Mouse (Mus musculus): ENCODE results near the gene Gm5475.

DNA sequence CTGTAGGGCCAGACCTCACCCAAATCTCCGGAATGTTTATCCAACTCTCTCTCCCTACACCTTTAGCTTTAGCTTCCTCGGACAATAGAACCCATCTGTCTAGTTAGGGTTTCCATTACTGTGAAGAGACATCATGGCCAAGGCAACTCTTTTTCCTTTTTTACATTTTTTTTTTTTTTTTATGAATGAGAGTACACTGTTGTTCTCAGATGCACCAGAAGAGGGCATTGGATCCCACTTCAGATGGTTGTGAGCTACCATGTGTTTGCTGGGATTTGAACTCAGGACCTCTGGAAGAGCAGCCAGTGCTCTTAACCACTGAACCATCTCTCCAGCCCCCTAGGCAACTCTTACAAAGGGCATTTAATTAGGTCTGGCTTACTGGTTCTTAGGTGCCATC, 43.5 kb downstream of the Gm5475 start:
- TF ChIP-seq CTCF (conservative IDR thresholded peaks at IDR 0.05 in 1 of 2, IDR thresholded peaks at IDR 0.05 in 1 of 2; ENCODE audit: low read depth in 2 of 2, low read length in 2 of 2), result peak; percentile 33 to 46; a peak in 2 of 4 replicates
- TF ChIP-seq POLR2A (IDR thresholded peaks at IDR 0.05; ENCODE audit: low read depth, low read length), result no peak
- TF ChIP-seq UBTF (IDR thresholded peaks at IDR 0.05; ENCODE audit: low read depth, low read length), result no peak
- TF ChIP-seq MEF2A (IDR thresholded peaks at IDR 0.05; ENCODE audit: borderline replicate concordance, low read depth, low read length), result no peak
- TF ChIP-seq NRF1 (IDR thresholded peaks at IDR 0.05; ENCODE audit: low read depth, low read length), result no peak
- no peak for TF ChIP-seq MAZ (IDR thresholded peaks at IDR 0.05; ENCODE audit: low read depth, low read length)
- TF ChIP-seq ZNF384 (IDR thresholded peaks at IDR 0.05; ENCODE audit: low read depth, low read length), result peak; percentile 91
- TF ChIP-seq ETS1 (conservative IDR thresholded peaks at IDR 0.05; ENCODE audit: low read depth, low read length), result no peak
- no peak for TF ChIP-seq SIN3A (IDR thresholded peaks at IDR 0.05; ENCODE audit: low read length)
- TF ChIP-seq ZMIZ1 (IDR thresholded peaks at IDR 0.05; ENCODE audit: low read depth, low read length), result no peak
- TF ChIP-seq NELFE (IDR thresholded peaks at IDR 0.05; ENCODE audit: low read depth, low read length), result no peak
- no peak for TF ChIP-seq EP300 (IDR thresholded peaks at IDR 0.05; ENCODE audit: low read length)
- no peak for TF ChIP-seq CHD1 (IDR thresholded peaks at IDR 0.05; ENCODE audit: low read depth, low read length)
- no peak for TF ChIP-seq USF1 (IDR thresholded peaks at IDR 0.05; ENCODE audit: low read depth, low read length)
